Mouse (Mus musculus) hindbrain, postnatal 0 days (tissue): ENCODE results near the gene Elavl2. TPM values are rescaled to one million over a fixed set of nuclear protein-coding genes. Genes with fewer than 3 reads are reported as not detected.

ENCODE experiments used
- ATAC-seq: fragments of 200-750 bp; cut with Nextera tagmentation; 2 replicates; pipeline ENCODE4 v1.8.0; 2017; ENCODE audit warnings: mild to moderate bottlenecking, moderate TSS enrichment, moderate library complexity
- DNase-seq: peaks from one replicate; pipeline ENCODE4 v3.0.0-alpha.2; 2015; ENCODE audit warnings: low spot score
- H3K27ac ChIP-seq: fragments of 300-500 bp; sonication (generic); 2 replicates; pipeline ENCODE4 v1.5.1; 2014; ENCODE audit warnings: mild to moderate bottlenecking
- H3K27me3 ChIP-seq: fragments of 300-500 bp; sonication (generic); 2 replicates; pipeline ENCODE4 v1.6.1; 2014; ENCODE audit warnings: low read length, mixed read lengths; ENCODE audit not compliant: insufficient read depth
- H3K36me3 ChIP-seq: fragments of 300-500 bp; sonication (generic); 2 replicates; pipeline ENCODE4 v1.6.1; 2014; ENCODE audit warnings: low read length, mixed read lengths; ENCODE audit not compliant: insufficient read depth
- H3K4me1 ChIP-seq: fragments of 300-500 bp; sonication (generic); 2 replicates; pipeline ENCODE4 v1.6.1; 2014; ENCODE audit warnings: antibody characterized with exemption, low read length, mixed read lengths; ENCODE audit not compliant: insufficient read depth
- H3K4me2 ChIP-seq: fragments of 300-500 bp; sonication (generic); 2 replicates; pipeline ENCODE4 v1.6.1; 2014; ENCODE audit warnings: low read depth, mild to moderate bottlenecking, low read length, moderate library complexity, mixed read lengths
- H3K4me3 ChIP-seq: fragments of 300-500 bp; sonication (generic); 2 replicates; pipeline ENCODE4 v1.5.1; 2014; ENCODE audit warnings: low read length
- H3K9ac ChIP-seq: fragments of 300-500 bp; sonication (generic); replicated peaks from 2 replicates; pipeline ENCODE4 v1.6.1; 2014; ENCODE audit warnings: mild to moderate bottlenecking, low read length, moderate library complexity, mixed read lengths
- H3K9me3 ChIP-seq: fragments of 300-500 bp; sonication (generic); 2 replicates; pipeline ENCODE4 v1.6.1; 2016; ENCODE audit warnings: low read length, mixed read lengths
- CTCF ChIP-seq: IDR thresholded peaks from 2 replicates; pipeline ENCODE4 v1.5.1; 2016; ENCODE audit warnings: antibody characterized with exemption, control low read depth, low read depth
- WGBS: fragments of 180-500 bp; shearing (Covaris S2); extraction: QIAGEN DNeasy Blood & Tissue Kit; methylation state at CpG from one replicate; pipeline ENCODE4 v1.1.7; 2014; 5-methylcytosine and 5-hydroxymethylcytosine counted together
- microRNA-seq, 2 experiments: library from miRNA; unstranded; fragments of <30 nt; microRNA quantifications; one replicate each; pipeline ENCODE4; 2016
- polyA plus RNA-seq: library from polyadenylated mRNA; unstranded; fragments of >200 nt; fragmentation: Nextera tagmentation; extraction: Ambion mirVana; gene quantifications from 2 replicates; pipeline ENCODE4 v1.2.1, GENCODE M21; 2015
- total RNA-seq: library from RNA; depleted of rRNA; stranded (reverse); fragments of >200 nt; gene quantifications from 2 replicates; pipeline ENCODE4 v1.2.3, GENCODE M21; 2014

Gene Elavl2
- total and polyA plus RNA-seq, 2 experiments from 2014 or later: 93.5 to 100 TPM

- no peak for TF ChIP-seq CTCF
- Histone ChIP-seq H3K4me2 (no peak overlapping the region), H3K9me3 (no peaks in the 10 kb centered on the region), H3K9ac (no peak overlapping the region), H3K4me1 (no peaks in the 10 kb centered on the region), H3K36me3 (peaks cover 3% of the 10 kb centered on the region; the same call in 1 of the 2 replicates), H3K4me3 (no peak overlapping the region), H3K27ac (no peak overlapping the region), H3K27me3 (no peaks in the 10 kb centered on the region)
- DNase-seq (no peak), ATAC-seq (no peak)
- 76% methylated on average over 3 of the region's 3 CpGs for WGBS
Measured at GRCm38 (mm10) chr4:91228341-91228740, 172.2 kb downstream of the Elavl2 start.

- H3K4me3 ChIP-seq: no peak overlapping the region
- H3K9me3 ChIP-seq: no peaks in the 10 kb centered on the region
- no peaks in the 10 kb centered on the region for H3K27me3 ChIP-seq
- 86% methylated on average over 4 of the region's 4 CpGs for WGBS
- H3K27ac ChIP-seq: no peak overlapping the region
- DNase-seq: no peak
- TF ChIP-seq CTCF: no peak
- H3K4me2 ChIP-seq: no peak overlapping the region
- H3K9ac ChIP-seq: no peak overlapping the region
- no peak for ATAC-seq
- no peaks in the 10 kb centered on the region for H3K4me1 ChIP-seq
- peaks cover 7% of the 10 kb centered on the region; the same call in 1 of the 2 replicates for H3K36me3 ChIP-seq
Measured at GRCm38 (mm10) chr4:91223811-91224210, 176.8 kb downstream of the Elavl2 start.

DNA sequence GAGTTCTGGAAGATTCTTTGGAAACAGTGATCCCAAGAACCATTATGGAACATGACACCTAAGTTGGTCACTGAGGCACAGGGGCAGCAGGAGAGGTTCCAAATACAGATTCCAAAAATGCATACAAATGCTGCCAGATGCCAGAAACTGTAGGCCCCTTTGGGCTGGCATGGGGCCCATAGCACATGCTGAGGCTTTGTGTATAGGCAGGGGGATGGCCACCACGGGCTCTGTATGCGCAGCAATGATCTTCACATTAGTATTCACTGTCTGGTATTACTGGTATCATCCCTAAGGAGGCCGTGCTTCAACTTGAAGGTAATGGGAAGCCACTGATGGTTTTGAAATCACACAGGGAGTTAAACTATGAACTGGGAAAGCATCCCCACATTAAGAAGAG lies 181.3 kb downstream of the Elavl2 start:
- H3K27me3 ChIP-seq: no peaks in the 10 kb centered on the region
- H3K4me1 ChIP-seq: no peaks in the 10 kb centered on the region
- H3K4me2 ChIP-seq: no peak overlapping the region
- DNase-seq (peak; percentile 46), ATAC-seq (no peak)
- no peak overlapping the region for H3K9ac ChIP-seq
- H3K4me3 ChIP-seq: no peak overlapping the region
- no peak for TF ChIP-seq CTCF
- no peaks in the 10 kb centered on the region for H3K9me3 ChIP-seq
- no peak overlapping the region for H3K27ac ChIP-seq
- WGBS: 43% methylated on average over 3 of the region's 3 CpGs
- 0 out of 2 replicates have a peak, but pooled peaks cover 4% of the 10 kb centered on the region for H3K36me3 ChIP-seq

DNA sequence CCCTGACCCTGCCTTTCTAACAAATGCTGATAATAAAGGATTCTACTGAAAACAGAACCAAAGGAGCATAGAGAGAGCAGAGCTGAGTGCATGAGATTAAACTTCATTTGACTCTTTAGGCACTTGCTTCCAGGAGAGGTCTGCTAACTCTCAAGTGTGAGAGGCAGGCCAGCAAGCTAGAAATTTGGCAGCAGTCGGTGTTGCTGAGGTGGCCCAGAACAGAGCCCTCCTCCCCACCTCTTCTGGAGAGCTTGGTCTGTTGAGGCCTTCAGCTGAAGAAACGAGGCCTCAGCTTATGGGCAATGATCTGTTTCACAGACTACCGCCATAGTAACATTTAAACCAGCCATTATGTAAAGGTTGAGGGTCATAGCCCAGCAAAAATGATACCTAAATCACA lies 186.7 kb downstream of the Elavl2 start:
- H3K9me3 ChIP-seq: no peaks in the 10 kb centered on the region
- H3K4me3 ChIP-seq: no peak overlapping the region
- DNase-seq (no peak), ATAC-seq (no peak)
- WGBS: 81% methylated on average over 3 of the region's 3 CpGs
- no peaks in the 10 kb centered on the region for H3K27me3 ChIP-seq
- TF ChIP-seq CTCF: no peak
- H3K36me3 ChIP-seq: peaks cover 6% of the 10 kb centered on the region; the same call in 1 of the 2 replicates
- no peak overlapping the region for H3K4me2 ChIP-seq
- no peak overlapping the region for H3K9ac ChIP-seq
- H3K4me1 ChIP-seq: no peaks in the 10 kb centered on the region
- no peak overlapping the region for H3K27ac ChIP-seq

GRCm38 (mm10) chr4:91208415-91209292 lies 191.9 kb downstream of the Elavl2 start:
- DNase-seq (no peak), ATAC-seq (no peak)
- Histone ChIP-seq H3K4me3 (no peak overlapping the region), H3K36me3 (peaks cover 6% of the 10 kb centered on the region; the same call in 1 of the 2 replicates), H3K4me1 (no peaks in the 10 kb centered on the region), H3K4me2 (no peak overlapping the region), H3K27ac (no peak overlapping the region), H3K9me3 (no peaks in the 10 kb centered on the region), H3K27me3 (no peaks in the 10 kb centered on the region), H3K9ac (no peak overlapping the region)
- 70% methylated on average over 6 of the region's 6 CpGs for WGBS
- no peak for TF ChIP-seq CTCF

Small RNAs within 50 kb of the gene (microRNA-seq; reads per million reads assigned to microRNA genes)
- gene Mir6402: 0 to 0.18 reads per million in 2 experiments
